Mouse (Mus musculus): Measurements from ENCODE around the gene Klhl5. TPM values are rescaled to one million over a fixed set of nuclear protein-coding genes. Genes with fewer than 3 reads are reported as not detected.

Gene Klhl5
- polyA plus RNA-seq, 1 experiment: 25.1 TPM

- Histone ChIP-seq H3K4me3 (no peak overlapping the region), H3K36me3 (ENCODE audit: control insufficient read depth, insufficient read depth) (no peaks in the 10 kb centered on the region), H3ac (ENCODE audit: control insufficient read depth, insufficient read length) (no peak overlapping the region), H3K27me3 (ENCODE audit: control insufficient read depth, insufficient read depth, insufficient read length) (no peaks in the 10 kb centered on the region), H3K4me2 (ENCODE audit: low read depth) (no peak overlapping the region), H3K79me2 (ENCODE audit: control insufficient read depth, insufficient read depth) (no peaks in the 10 kb centered on the region)
- no peak for TF ChIP-seq USF1 (IDR thresholded peaks at IDR 0.05; ENCODE audit: low read depth)
- no peak for TF ChIP-seq REST (IDR thresholded peaks at IDR 0.05; ENCODE audit: insufficient read depth, insufficient read length)
- no peak for TF ChIP-seq CEBPB (IDR thresholded peaks at IDR 0.05; ENCODE audit: insufficient read depth, poor library complexity, severe bottlenecking)
- no peak for TF ChIP-seq MAX (IDR thresholded peaks at IDR 0.05; ENCODE audit: low read depth)
- no peak for TF ChIP-seq SRF (IDR thresholded peaks at IDR 0.05; ENCODE audit: control insufficient read depth, insufficient read length, low read depth)
- no peak for TF ChIP-seq E2F4 (IDR thresholded peaks at IDR 0.05; ENCODE audit: insufficient read depth)
- no peak for TF ChIP-seq MYOD1 (IDR thresholded peaks at IDR 0.05; ENCODE audit: control insufficient read depth in 1 of 3, insufficient read length in 2 of 3, low read depth in 2 of 3)
Observed at GRCm38 (mm10) chr5:65175918-65176484, 68.7 kb downstream of the Klhl5 start.

- no peak overlapping the region for H3ac ChIP-seq (ENCODE audit: control insufficient read depth, insufficient read length)
- H3K36me3 ChIP-seq (ENCODE audit: control insufficient read depth, insufficient read depth): no peaks in the 10 kb centered on the region
- TF ChIP-seq MAX (IDR thresholded peaks at IDR 0.05; ENCODE audit: low read depth): no peak
- no peak for TF ChIP-seq TCF3 (IDR thresholded peaks at IDR 0.05; ENCODE audit: insufficient read length, low read depth)
- H3K27me3 ChIP-seq (ENCODE audit: control insufficient read depth, insufficient read depth, insufficient read length): no peaks in the 10 kb centered on the region
- no peaks in the 10 kb centered on the region for H3K79me2 ChIP-seq (ENCODE audit: control insufficient read depth, insufficient read depth)
- H3K4me3 ChIP-seq: no peak overlapping the region
- no peak overlapping the region for H3K4me2 ChIP-seq (ENCODE audit: low read depth)
Observed at GRCm38 (mm10) chr5:65177026-65177514, 69.7 kb downstream of the Klhl5 start.

- Histone ChIP-seq H3K4me2 (ENCODE audit: low read depth) (no peak overlapping the region), H3K79me2 (ENCODE audit: control insufficient read depth, insufficient read depth) (no peaks in the 10 kb centered on the region), H3K27me3 (ENCODE audit: control insufficient read depth, insufficient read depth, insufficient read length) (no peaks in the 10 kb centered on the region), H3K36me3 (ENCODE audit: control insufficient read depth, insufficient read depth) (no peaks in the 10 kb centered on the region), H3ac (ENCODE audit: control insufficient read depth, insufficient read length) (no peak overlapping the region), H3K4me3 (no peak overlapping the region)
- no peak for TF ChIP-seq MYOG (IDR thresholded peaks at IDR 0.05; ENCODE audit: control insufficient read depth in 1 of 3, insufficient read depth in 1 of 3, insufficient read length in 2 of 3, low read depth in 2 of 3)
- no peak for TF ChIP-seq POLR2A (IDR thresholded peaks at IDR 0.05; ENCODE audit: insufficient read length, low read depth)
Observed at GRCm38 (mm10) chr5:65178477-65178876, 71.1 kb downstream of the Klhl5 start.

DNA sequence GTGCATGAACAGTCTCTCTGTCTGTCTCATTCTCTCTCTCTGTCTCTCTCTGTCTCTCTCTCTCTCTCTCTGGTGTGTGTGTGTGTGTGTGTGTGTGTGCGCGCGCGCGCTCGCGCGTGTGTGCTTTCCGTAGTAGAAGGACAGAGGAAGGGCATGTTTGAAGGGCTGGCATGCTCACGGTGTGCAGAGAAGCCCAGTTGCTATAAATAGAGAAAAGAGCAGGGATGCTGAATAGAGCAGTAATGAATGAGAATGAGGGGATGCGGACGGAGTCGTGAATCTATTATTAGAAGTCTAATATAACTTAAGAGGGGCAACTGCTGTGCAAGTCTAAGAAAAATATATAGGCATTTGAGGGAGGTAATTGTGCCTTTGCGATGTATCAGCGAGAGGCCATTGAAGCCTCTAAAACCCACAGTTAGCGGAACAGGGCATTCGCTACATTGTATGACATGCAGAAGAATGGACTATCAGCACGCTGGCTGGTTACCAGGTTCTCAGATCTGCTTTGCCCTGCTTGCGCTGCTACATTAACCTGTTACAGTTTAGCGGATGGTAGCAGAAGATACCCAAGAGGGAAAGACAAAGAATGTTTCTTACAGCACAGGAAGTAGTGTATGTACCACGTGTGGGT is 73.9 kb downstream of the Klhl5 start:
- no peak for TF ChIP-seq TCF12 (IDR thresholded peaks at IDR 0.05; ENCODE audit: insufficient read depth, poor library complexity, severe bottlenecking)
- TF ChIP-seq CEBPB (IDR thresholded peaks at IDR 0.05; ENCODE audit: insufficient read depth, poor library complexity, severe bottlenecking): no peak
- TF ChIP-seq SRF (IDR thresholded peaks at IDR 0.05; ENCODE audit: control insufficient read depth, insufficient read length, low read depth): no peak
- no peak for TF ChIP-seq POLR2AphosphoS2 (IDR thresholded peaks at IDR 0.05; ENCODE audit: insufficient read length, low read depth)
- no peak for TF ChIP-seq REST (IDR thresholded peaks at IDR 0.05; ENCODE audit: insufficient read depth, insufficient read length)
- TF ChIP-seq TCF3 (IDR thresholded peaks at IDR 0.05; ENCODE audit: insufficient read length, low read depth): no peak
- no peak for TF ChIP-seq POLR2A (IDR thresholded peaks at IDR 0.05; ENCODE audit: insufficient read length, low read depth)
- no peak for TF ChIP-seq USF1 (IDR thresholded peaks at IDR 0.05; ENCODE audit: low read depth)
- no peak for TF ChIP-seq E2F4 (IDR thresholded peaks at IDR 0.05; ENCODE audit: insufficient read depth)
- TF ChIP-seq MAX (IDR thresholded peaks at IDR 0.05; ENCODE audit: low read depth): no peak
- TF ChIP-seq MYOG (IDR thresholded peaks at IDR 0.05; ENCODE audit: control insufficient read depth in 1 of 3, insufficient read depth in 1 of 3, insufficient read length in 2 of 3, low read depth in 2 of 3): no peak
- TF ChIP-seq MYOD1 (IDR thresholded peaks at IDR 0.05; ENCODE audit: control insufficient read depth in 1 of 3, insufficient read length in 2 of 3, low read depth in 2 of 3): no peak
- no peaks in the 10 kb centered on the region for H3K79me2 ChIP-seq (ENCODE audit: control insufficient read depth, insufficient read depth)
- no peak overlapping the region for H3K4me2 ChIP-seq (ENCODE audit: low read depth)
- H3ac ChIP-seq (ENCODE audit: control insufficient read depth, insufficient read length): no peak overlapping the region
- no peaks in the 10 kb centered on the region for H3K27me3 ChIP-seq (ENCODE audit: control insufficient read depth, insufficient read depth, insufficient read length)
- H3K4me3 ChIP-seq: no peak overlapping the region
- no peaks in the 10 kb centered on the region for H3K36me3 ChIP-seq (ENCODE audit: control insufficient read depth, insufficient read depth)

- no peaks in the 10 kb centered on the region for H3K79me2 ChIP-seq (ENCODE audit: control insufficient read depth, insufficient read depth)
- TF ChIP-seq MAX (IDR thresholded peaks at IDR 0.05; ENCODE audit: low read depth) (no peak), MYOD1 (IDR thresholded peaks at IDR 0.05; ENCODE audit: control insufficient read depth in 1 of 3, insufficient read length in 2 of 3, low read depth in 2 of 3) (no peak), SRF (IDR thresholded peaks at IDR 0.05; ENCODE audit: control insufficient read depth, insufficient read length, low read depth) (no peak), REST (IDR thresholded peaks at IDR 0.05; ENCODE audit: insufficient read depth, insufficient read length) (no peak), POLR2A (IDR thresholded peaks at IDR 0.05; ENCODE audit: insufficient read length, low read depth) (no peak), TCF12 (IDR thresholded peaks at IDR 0.05; ENCODE audit: insufficient read depth, poor library complexity, severe bottlenecking) (no peak), USF1 (IDR thresholded peaks at IDR 0.05; ENCODE audit: low read depth) (no peak), E2F4 (IDR thresholded peaks at IDR 0.05; ENCODE audit: insufficient read depth) (no peak), CEBPB (IDR thresholded peaks at IDR 0.05; ENCODE audit: insufficient read depth, poor library complexity, severe bottlenecking) (no peak), MYOG (IDR thresholded peaks at IDR 0.05; ENCODE audit: control insufficient read depth in 1 of 3, insufficient read depth in 1 of 3, insufficient read length in 2 of 3, low read depth in 2 of 3) (no peak), POLR2AphosphoS2 (IDR thresholded peaks at IDR 0.05; ENCODE audit: insufficient read length, low read depth) (no peak), TCF3 (IDR thresholded peaks at IDR 0.05; ENCODE audit: insufficient read length, low read depth) (no peak)
- no peak overlapping the region for H3K4me3 ChIP-seq
- H3ac ChIP-seq (ENCODE audit: control insufficient read depth, insufficient read length): no peak overlapping the region
- no peak overlapping the region for H3K4me2 ChIP-seq (ENCODE audit: low read depth)
- H3K27me3 ChIP-seq (ENCODE audit: control insufficient read depth, insufficient read depth, insufficient read length): no peaks in the 10 kb centered on the region
- H3K36me3 ChIP-seq (ENCODE audit: control insufficient read depth, insufficient read depth): no peaks in the 10 kb centered on the region
Observed at GRCm38 (mm10) chr5:65181794-65182169, 74.4 kb downstream of the Klhl5 start.
